In genomic region chr14:47473891-47474290, GRCm38 (mm10) we compare ENCODE assay signal across 9 mouse cellular contexts. TPM values are rescaled to one million over a fixed set of nuclear protein-coding genes. Genes with fewer than 3 reads are reported as not detected.
DNase-seq lines count a peak whose midpoint lies in the region; ATAC-seq and TF ChIP-seq lines count a peak whose summit lies in the region.
"Had no signal": no experiment of that assay in that cellular context is flagged by ENCODE, and none has a peak within 500 bp of the region (broad histone marks: within the 10 kb centered on the region; RNA-seq: fewer than 3 reads in every experiment).

No protein-coding gene starts in this region.

- peak overlapping the region; percentile 99 for H3K9ac ChIP-seq in liver, embryonic 13.5 days

- WGBS in liver, embryonic 13.5 days (ENCODE audit: insufficient replicate concordance) = 78% methylated on average over 9 of the region's 9 CpGs

- peaks cover 13% of the 10 kb centered on the region for H3K4me1 ChIP-seq in testis, adult 2 months (ENCODE audit: control insufficient read depth, insufficient read depth, low read length)
- peaks cover 45% of the 10 kb centered on the region for H3K4me1 ChIP-seq in liver, embryonic 13.5 days (replicated peaks)

- peaks cover 3% of the 10 kb centered on the region for H3K36me3 ChIP-seq in testis, adult 2 months (ENCODE audit: control insufficient read depth, insufficient read depth, low read length)
- H3K36me3 ChIP-seq in liver, embryonic 13.5 days = peaks cover 14% of the 10 kb centered on the region

- no peaks in the 10 kb centered on the region for H3K27me3 ChIP-seq in testis, adult 2 months (ENCODE audit: control insufficient read depth, insufficient read depth, low read length)
- H3K27me3 ChIP-seq in liver, embryonic 13.5 days = no peaks in the 10 kb centered on the region

- peak overlapping the region; percentile 63 for H3K27ac ChIP-seq in testis, adult 2 months (ENCODE audit: control insufficient read depth, insufficient read depth, low read depth, low read length)
- peak overlapping the region; percentile 97 for H3K27ac ChIP-seq in liver, embryonic 13.5 days

- TF ChIP-seq POLR2A in testis, adult 2 months (IDR thresholded peaks at IDR 0.05; ENCODE audit: control insufficient read depth, low read depth, low read length) = no peak

- TF ChIP-seq CTCF in testis, adult 2 months (IDR thresholded peaks at IDR 0.05; ENCODE audit: control insufficient read depth, insufficient read depth, insufficient replicate concordance, low read depth, low read length) = no peak

- peak overlapping the region; percentile 86 for H3K4me3 ChIP-seq in testis, adult 2 months (ENCODE audit: control insufficient read depth, low read depth, low read length)
- peak overlapping the region; percentile 97 for H3K4me3 ChIP-seq in liver, embryonic 13.5 days (replicated peaks)

- H3K4me2 ChIP-seq in liver, embryonic 13.5 days = peak overlapping the region; percentile 78

- H3K9me3 ChIP-seq in liver, embryonic 13.5 days (replicated peaks) = no peaks in the 10 kb centered on the region

- ATAC-seq in liver, embryonic 13.5 days (ENCODE audit: low read depth) = no peak

- peak; percentile 13 for DNase-seq in cerebellum, adult 8-10 months
- DNase-seq in cerebellum, postnatal 10 days = no peak
- no peak for DNase-seq in testis, postnatal 10 days (ENCODE audit: low spot score)
- DNase-seq in liver, embryonic 13.5 days = peak; percentile 12
- no peak for DNase-seq in urinary bladder, adult 18-20 months (ENCODE audit: low spot score in 2 of 2)
- no peak for DNase-seq in c-Kit-positive CD71-positive TER-119-positive erythroid progenitor cells, embryonic 14.5 days (ENCODE audit: low spot score)
- no peak for DNase-seq in lung, adult 18-20 months
- DNase-seq: left cerebral cortex, postnatal 4 days had no signal

RNA-seq across cellular contexts. Expression of gene Fbxo34, which starts 23.7 kb away (rescaled TPM):
- 51.5 and 52.5 TPM in 2 replicates for polyA plus RNA-seq in testis, adult 2 months (2012; rRNA removed)
- polyA plus RNA-seq in liver, embryonic 13.5 days (2015; fragmentation: Nextera tagmentation; extraction: Ambion mirVana) = 34.9 and 36.3 TPM in 2 replicates

RNA-seq across cellular contexts. Expression of gene Dlgap5, which starts 55.7 kb away (rescaled TPM):
- 5.3 and 5.9 TPM in 2 replicates for polyA plus RNA-seq in testis, adult 2 months (2012; rRNA removed)
- 58.4 and 66.0 TPM in 2 replicates for polyA plus RNA-seq in liver, embryonic 13.5 days (2015; fragmentation: Nextera tagmentation; extraction: Ambion mirVana)

Comparison
In these comparisons a context has a peak if more than half of its experiments do, and no peak if none do; other contexts are left out.
1. DNase-seq: peak in cerebellum, adult 8-10 months (single experiment) and liver, embryonic 13.5 days (single experiment); none in cerebellum, postnatal 10 days (0 of 2), testis, postnatal 10 days (single experiment), urinary bladder, adult 18-20 months (0 of 2), c-Kit-positive CD71-positive TER-119-positive erythroid progenitor cells, embryonic 14.5 days (single experiment) and lung, adult 18-20 months (0 of 2).